Mouse (Mus musculus): ENCODE results near the gene Ncapd3.

Ncapd3 gene

GRCm38 (mm10) chr9:27029828-27030762, at the start of gene Ncapd3, which contains the start of gene Vps26b:
Gene Ncapd3, plus strand, starts transcription at chr9:27030175.
Gene Vps26b, minus strand, starts transcription at chr9:27030065.
- DNase-seq, result peak; percentile 98

DNA sequence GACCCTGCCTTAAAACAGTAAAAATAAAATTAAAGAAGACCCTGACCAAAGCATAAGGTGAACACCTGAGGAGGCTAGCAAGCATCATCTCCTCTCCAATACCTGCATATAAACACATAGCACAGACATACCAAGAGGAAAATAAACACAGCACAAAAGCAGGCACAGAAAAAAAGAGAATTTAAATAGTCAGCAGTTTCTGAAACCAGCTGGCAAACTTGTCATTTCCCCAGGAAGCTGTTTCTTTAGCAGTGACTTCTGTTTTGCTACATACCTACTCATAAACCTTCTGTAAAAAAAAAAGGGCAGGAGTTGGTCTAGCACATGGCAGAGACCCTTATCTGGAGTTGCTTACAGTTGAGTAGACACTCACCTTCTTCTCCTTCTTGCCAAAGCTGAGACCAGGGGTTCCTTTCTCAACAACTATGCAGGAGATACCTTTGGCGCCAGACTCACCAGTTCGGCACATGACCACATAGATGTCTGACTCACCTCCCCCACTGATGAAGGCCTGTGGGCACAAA, 44.8 kb upstream of the Ncapd3 start:
- no peak for DNase-seq

DNA sequence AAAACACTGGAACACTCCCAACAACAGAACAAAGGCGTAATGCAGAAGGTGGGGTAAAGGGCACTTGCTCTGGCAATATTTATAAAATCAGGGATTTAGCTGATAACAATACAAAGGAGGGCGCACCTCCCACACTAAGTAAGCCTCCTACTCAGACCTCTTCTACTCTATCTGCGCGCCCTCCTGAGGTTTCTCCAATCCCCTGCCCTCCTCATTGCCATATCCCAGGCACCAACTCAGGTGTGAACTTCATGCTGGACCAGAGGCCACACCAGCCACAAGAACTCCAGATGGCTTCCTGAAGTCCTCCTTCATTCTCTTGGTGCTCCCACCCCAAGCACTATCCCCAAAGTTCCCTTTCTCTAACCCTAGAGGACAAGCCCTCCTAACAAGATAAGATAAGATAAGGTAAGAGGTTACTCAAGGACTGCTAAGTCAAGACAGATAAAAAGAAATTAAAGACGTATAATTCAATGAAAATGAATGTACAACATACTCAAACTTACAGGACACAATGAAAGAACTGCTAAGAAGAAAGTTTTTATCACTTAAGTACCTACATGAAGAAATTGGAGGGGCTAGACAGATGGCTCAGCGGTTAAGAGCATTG, 44.2 kb upstream of the Ncapd3 start:
- no peak for DNase-seq

- peak; percentile 3 for DNase-seq
Observed at GRCm38 (mm10) chr9:26990181-26990580, 39.8 kb upstream of the Ncapd3 start.

GRCm38 (mm10) chr9:26993118-26993517, 36.9 kb upstream of the Ncapd3 start:
- peak; percentile 66 for DNase-seq

DNA sequence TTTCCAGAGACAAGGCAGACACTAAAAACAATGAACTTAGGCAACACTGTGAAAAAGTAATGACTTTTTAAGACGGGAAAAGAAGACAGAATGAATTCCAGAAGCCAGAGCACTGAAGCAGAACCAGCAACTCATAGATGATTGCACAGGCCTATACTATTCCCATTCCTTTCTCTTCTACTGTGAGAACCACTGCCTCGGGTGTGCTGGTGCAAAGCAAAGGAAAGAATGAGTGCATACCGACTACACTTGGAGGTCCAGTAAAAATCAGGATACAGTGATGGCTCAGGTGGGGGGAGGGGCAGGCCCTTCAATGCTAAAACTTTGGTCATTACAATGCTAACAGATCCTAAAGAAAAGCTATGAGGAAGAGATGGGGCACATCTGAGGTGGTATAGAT, 36.1 kb upstream of the Ncapd3 start:
- no peak for DNase-seq

- no peak for DNase-seq
Observed at GRCm38 (mm10) chr9:26997062-26997461, 32.9 kb upstream of the Ncapd3 start.

DNA sequence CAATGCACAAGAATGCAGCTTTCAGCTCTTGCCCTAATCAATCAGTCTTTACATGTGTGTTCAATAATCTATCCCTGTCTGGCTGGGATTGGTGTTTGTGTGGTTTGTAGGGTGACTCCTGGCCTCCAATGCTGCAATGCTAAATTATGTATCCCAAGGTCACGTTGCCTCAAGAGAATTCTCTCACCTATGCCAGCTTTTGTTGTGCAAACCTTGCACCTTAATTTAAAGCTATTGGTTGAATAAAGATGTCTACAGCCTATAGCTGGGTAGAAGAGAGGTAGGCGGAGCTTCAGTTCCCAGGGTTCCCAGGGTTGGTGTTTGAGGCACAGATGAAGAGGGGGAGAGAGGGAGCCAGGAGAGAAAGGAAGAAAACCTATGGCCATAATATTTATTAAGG, 32.5 kb upstream of the Ncapd3 start:
- DNase-seq, result no peak

DNA sequence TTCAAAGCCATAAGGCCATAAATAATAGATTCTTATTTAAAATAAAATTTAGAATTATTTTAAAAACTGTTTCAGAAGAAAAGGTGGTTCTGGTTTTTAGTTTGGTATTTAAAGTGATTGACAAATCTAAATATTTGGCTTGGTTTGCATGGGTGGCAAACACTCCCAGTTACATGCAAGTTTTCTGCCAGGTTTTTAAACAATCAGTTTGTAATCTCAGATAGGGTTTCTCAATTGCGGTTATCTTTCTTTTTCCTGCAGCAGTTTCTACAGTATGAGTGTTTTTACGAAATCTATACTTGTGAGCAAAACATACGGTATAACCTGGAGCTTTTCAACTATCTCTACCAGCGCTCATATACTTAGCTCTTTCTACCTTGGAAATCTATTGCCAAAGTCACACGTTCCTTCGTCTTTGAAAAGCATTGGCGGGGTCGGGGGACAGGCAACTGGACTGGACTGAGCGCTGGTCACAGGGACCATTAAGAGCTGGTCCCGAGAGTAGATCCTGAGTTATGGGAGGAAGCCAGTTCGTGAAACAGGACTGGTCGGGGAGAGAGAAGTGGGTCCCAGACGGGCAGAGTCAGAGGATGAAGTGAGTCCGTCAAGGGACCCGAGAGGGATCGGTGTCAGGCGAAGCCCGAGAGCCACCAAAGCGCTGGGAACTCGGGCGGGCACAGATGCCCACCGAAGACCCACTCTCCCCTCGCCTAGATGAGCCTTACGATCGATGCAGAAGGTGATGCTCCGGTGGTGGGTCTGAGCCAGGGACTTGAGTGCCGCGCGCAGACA, 31.1 kb upstream of the Ncapd3 start:
- DNase-seq, result no peak

GRCm38 (mm10) chr9:26999461-27000395, 30.2 kb upstream of the Ncapd3 start, which contains the start of the genes Acad8 and Thyn1:
Gene Acad8, minus strand, starts transcription at chr9:26999566.
Gene Thyn1, plus strand, starts transcription at chr9:26999710.
- DNase-seq, result peak; percentile 97

GRCm38 (mm10) chr9:27005231-27005630, 24.7 kb upstream of the Ncapd3 start:
- DNase-seq, result no peak

DNA sequence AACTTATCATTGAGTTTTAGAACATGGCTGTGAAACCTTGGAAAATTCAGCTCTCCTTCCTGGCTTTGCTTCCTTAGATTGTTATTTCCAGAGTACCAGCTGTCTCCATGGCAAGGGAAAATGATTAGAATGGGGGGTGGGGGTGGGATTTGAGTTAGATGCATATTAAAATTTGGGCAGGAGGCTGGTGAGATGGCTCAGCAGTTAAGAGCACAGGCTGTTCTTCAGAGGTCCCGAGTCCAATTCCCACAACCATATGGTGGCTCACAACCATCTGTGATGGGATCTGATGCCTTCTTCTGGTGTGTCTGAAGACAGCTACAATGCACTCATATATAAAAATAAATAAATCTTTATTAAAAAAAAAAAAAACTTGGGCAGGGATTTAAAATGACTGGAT, 24.0 kb upstream of the Ncapd3 start:
- no peak for DNase-seq

- no peak for DNase-seq
Observed at GRCm38 (mm10) chr9:27006866-27007265, 23.1 kb upstream of the Ncapd3 start.

DNA sequence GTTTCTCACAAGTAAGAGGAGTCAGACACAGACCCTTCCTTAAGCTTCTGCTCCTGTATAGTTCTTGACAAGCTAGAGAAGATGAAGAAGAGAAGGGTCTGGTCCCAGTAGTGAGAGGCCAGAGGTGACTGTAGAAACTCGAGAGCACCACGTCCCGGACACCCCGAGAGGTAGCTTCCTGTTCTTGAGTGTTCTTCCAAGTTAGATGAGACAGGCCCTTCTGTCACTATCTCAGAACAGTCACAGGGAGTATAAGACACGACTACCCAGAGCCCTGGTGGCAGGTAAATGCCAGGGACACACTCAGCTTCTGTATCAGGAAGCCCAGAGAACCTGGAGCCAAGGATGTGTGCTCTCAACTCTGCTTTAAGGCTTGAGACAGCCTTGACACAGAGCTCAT, 20.7 kb upstream of the Ncapd3 start:
- DNase-seq, result no peak

GRCm38 (mm10) chr9:27011572-27011971, 18.4 kb upstream of the Ncapd3 start:
- DNase-seq, result no peak

GRCm38 (mm10) chr9:27018961-27019360, 11.0 kb upstream of the Ncapd3 start:
- no peak for DNase-seq

DNA sequence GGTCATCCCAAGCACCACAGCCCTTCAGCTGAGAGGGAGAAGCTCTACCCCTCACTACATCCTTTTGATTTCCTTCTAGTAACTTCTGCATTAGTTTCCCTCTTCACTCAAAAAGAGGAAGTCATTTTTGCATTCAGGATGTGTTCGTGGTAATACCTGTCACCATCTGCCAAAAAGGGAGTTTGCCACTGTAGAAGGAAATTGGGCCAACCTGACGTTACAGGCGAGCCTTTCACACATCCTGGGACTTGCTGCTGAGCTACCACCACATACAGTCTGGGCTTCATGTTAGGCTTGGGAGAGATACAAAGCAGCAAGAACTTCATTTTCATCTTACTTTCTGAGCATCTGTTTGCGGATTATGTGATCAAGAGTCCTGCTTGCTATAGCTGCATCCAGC, 6.3 kb upstream of the Ncapd3 start:
- no peak for DNase-seq

GRCm38 (mm10) chr9:27026708-27027107, 3.3 kb upstream of the Ncapd3 start:
- no peak for DNase-seq

GRCm38 (mm10) chr9:27029022-27029827, 750 bp upstream of the Ncapd3 start:
- DNase-seq, result peak; percentile 76

GRCm38 (mm10) chr9:27030763-27031100, 757 bp downstream of the Ncapd3 start:
- no peak for DNase-seq

DNA sequence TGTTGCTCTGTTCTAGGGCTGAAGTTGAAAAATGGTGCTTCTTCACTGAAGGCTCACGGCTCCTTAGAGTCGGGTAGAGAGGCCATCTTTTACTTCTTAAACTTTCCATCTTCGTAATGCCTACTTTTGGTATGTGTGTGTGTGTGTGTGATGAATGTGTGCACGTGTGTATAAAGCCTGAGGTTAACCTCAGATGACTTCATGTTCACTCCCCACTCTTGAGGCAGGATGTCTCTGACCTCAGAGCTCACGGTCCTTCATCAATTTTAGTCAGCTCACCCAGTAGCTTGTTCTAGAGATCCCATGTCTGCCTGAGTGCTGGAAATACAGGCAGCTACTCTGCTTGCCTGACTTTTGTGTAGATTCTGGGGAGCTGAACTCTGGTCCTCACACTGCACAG, 13.9 kb downstream of the Ncapd3 start:
- no peak for DNase-seq
